Mouse (Mus musculus): ENCODE data around the gene Rapgef5. TPM values are rescaled to one million over a fixed set of nuclear protein-coding genes. Genes with fewer than 3 reads are reported as not detected.
A peak's percentile ranks its signal among the peaks of the same experiment; 100 is the strongest.
"Not testable (repeated sequence)": the region's sequence is repeated elsewhere in the genome, so short reads cannot be mapped to it uniquely, and the experiment has no call there.

Gene Rapgef5
- polyA plus RNA-seq, 1 experiment from 2014 or later: 31.7 TPM

DNA sequence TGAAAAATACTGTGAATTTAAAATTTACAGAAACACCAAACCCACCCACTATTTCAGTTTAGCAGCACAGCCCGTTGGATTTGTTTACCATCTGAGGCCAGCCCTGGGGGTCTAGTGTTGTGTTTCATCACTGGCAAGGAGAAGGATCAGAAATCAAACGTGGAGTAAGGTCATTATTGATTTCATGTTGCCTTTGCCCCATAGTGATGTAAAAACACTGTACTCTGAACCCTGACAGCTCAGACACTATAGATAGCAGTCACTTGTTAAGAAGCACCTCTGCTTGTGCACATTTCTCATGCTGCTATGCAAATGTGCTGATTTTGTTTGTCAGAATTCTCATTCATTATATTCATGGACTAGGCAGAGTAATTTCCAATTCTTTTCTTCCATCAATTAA, 265.1 kb downstream of the Rapgef5 start:
- Histone ChIP-seq H3K27ac (replicated peaks) (no peak overlapping the region), H3K27me3 (replicated peaks) (no peaks in the 10 kb centered on the region), H3K9me3 (replicated peaks) (no peaks in the 10 kb centered on the region), H3K9ac (replicated peaks) (no peak overlapping the region), H3K4me3 (replicated peaks) (no peak overlapping the region), H3K4me1 (0 out of 2 replicates have a peak, but pooled peaks cover 3% of the 10 kb centered on the region), H3K36me3 (no peaks in the 10 kb centered on the region), H3K4me2 (no peak overlapping the region)
- ATAC-seq (ENCODE audit: low FRiP score): no peak
- 34% methylated on average over 2 of the region's 2 CpGs for WGBS

DNA sequence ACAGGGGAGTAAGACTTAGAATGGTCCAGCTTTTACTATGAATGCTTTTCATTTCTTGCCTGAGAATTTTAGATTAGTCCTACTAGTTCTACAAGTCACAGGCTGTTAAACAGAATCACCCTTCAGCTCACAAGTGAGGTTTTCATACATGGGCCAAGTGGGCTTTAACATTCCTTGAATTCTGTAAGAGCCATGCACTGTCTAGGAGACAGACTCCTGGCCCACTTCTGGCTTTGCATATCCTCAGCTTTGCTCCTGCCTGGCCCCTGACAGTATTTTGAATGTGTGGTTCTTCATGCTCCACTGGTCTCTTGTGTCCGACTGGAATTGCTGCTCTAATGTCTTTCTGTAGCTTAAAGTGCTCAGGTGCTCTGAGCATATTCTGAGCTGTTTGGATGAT, 267.1 kb downstream of the Rapgef5 start:
- 27% methylated on average over 1 of the region's 1 CpGs for WGBS
- Histone ChIP-seq H3K27ac (replicated peaks) (no peak overlapping the region), H3K9me3 (replicated peaks) (no peaks in the 10 kb centered on the region), H3K9ac (replicated peaks) (no peak overlapping the region), H3K4me1 (peaks cover 3% of the 10 kb centered on the region; the same call in 1 of the 2 replicates), H3K27me3 (replicated peaks) (0 out of 2 replicates have a peak, but pooled peaks cover 7% of the 10 kb centered on the region), H3K36me3 (no peaks in the 10 kb centered on the region), H3K4me2 (no peak overlapping the region), H3K4me3 (replicated peaks) (no peak overlapping the region)
- no peak; the same call in 1 of the 2 replicates for ATAC-seq (ENCODE audit: low FRiP score)

DNA sequence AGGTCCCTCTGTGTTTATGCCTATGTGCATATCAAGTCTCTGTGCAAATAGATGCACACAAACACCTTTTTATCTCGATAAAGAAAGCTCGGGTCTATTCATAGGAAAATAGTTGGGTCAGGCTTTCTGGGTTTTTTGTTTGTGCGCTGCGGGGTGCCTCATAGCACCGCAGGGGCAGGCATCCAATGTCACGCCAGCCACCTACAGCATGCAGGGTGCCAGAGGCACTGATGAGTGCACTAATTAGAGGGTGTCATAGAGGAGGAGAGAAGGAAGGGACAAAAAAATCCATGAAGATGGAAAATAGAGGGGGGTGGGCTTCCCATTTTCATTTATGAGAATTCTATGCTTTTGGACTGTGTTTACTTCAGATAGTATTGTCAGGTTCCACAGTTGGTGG, 270.3 kb downstream of the Rapgef5 start:
- no peak overlapping the region for H3K27ac ChIP-seq (replicated peaks)
- H3K9ac ChIP-seq (replicated peaks): no peak overlapping the region
- peaks cover 10% of the 10 kb centered on the region for H3K4me1 ChIP-seq
- no peak overlapping the region for H3K4me2 ChIP-seq
- peaks cover 12% of the 10 kb centered on the region; the same call in 1 of the 2 replicates for H3K27me3 ChIP-seq (replicated peaks)
- H3K36me3 ChIP-seq: no peaks in the 10 kb centered on the region
- no peaks in the 10 kb centered on the region for H3K9me3 ChIP-seq (replicated peaks)
- no peak for ATAC-seq (ENCODE audit: low FRiP score)
- WGBS: 28% methylated on average over 6 of the region's 6 CpGs
- no peak overlapping the region for H3K4me3 ChIP-seq (replicated peaks)

DNA sequence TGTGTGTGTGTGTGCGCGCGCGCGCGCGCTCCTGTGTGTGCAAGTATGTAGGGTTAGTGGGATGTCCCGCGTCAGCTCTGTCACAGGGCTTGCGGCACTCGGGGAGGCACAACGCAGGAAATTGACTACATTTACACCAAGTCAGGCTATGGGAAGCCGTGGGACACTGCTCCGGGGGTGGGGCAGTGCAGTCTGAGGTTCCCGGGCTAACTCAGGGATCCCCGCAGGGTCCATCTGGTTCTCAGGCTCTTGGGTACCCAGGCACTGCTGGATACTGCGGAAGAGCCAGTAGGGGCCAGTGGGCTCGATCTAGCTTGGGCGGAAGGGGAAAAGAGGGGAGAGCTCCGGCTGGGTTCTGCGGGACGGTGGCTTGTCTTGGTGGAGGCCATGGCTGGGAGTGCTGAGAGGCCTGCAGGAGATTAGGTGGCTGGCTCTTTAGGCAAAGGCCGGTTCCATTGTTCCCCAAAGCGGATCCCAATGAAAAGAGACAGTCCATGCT, 272.3 kb downstream of the Rapgef5 start:
- 15% methylated on average over 24 of the region's 24 CpGs for WGBS
- no peak overlapping the region; the same call in 1 of the 2 replicates for H3K9ac ChIP-seq (replicated peaks)
- H3K36me3 ChIP-seq: no peaks in the 10 kb centered on the region
- peaks cover 13% of the 10 kb centered on the region; the same call in 1 of the 2 replicates for H3K27me3 ChIP-seq (replicated peaks)
- ATAC-seq (ENCODE audit: low FRiP score): no peak
- peaks cover 9% of the 10 kb centered on the region for H3K4me1 ChIP-seq
- no peak overlapping the region for H3K27ac ChIP-seq (replicated peaks)
- H3K9me3 ChIP-seq (replicated peaks): no peaks in the 10 kb centered on the region
- H3K4me2 ChIP-seq: peak overlapping the region; percentile 59
- no peak overlapping the region; the same call in 1 of the 2 replicates for H3K4me3 ChIP-seq (replicated peaks)

DNA sequence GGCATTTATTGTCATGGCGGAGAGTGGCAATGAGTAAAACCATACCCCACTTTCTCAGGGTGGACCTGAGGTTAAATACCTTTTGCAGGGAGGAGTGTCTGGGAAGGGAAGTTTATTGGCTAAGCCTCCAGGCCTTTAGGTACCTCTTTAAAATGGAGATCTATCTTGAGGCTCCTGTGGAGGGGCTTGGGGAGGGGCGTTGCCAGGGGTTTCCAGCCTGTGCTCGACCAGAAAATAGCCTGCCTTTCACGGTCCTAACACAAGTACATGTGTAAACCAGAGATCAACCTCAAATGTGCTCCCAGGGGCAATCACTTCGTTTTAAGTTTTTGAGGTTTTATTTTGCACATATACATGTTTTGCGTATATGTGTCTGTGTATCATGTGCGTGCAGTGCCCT, 272.7 kb downstream of the Rapgef5 start:
- no peak overlapping the region for H3K4me3 ChIP-seq (replicated peaks)
- ATAC-seq (ENCODE audit: low FRiP score): no peak
- no peaks in the 10 kb centered on the region for H3K9me3 ChIP-seq (replicated peaks)
- H3K4me1 ChIP-seq: peaks cover 7% of the 10 kb centered on the region
- no peak overlapping the region for H3K9ac ChIP-seq (replicated peaks)
- WGBS: 19% methylated on average over 7 of the region's 7 CpGs
- H3K36me3 ChIP-seq: no peaks in the 10 kb centered on the region
- peaks cover 13% of the 10 kb centered on the region; the same call in 1 of the 2 replicates for H3K27me3 ChIP-seq (replicated peaks)
- H3K27ac ChIP-seq (replicated peaks): no peak overlapping the region
- peak overlapping the region; percentile 59; the same call in 1 of the 2 replicates for H3K4me2 ChIP-seq

DNA sequence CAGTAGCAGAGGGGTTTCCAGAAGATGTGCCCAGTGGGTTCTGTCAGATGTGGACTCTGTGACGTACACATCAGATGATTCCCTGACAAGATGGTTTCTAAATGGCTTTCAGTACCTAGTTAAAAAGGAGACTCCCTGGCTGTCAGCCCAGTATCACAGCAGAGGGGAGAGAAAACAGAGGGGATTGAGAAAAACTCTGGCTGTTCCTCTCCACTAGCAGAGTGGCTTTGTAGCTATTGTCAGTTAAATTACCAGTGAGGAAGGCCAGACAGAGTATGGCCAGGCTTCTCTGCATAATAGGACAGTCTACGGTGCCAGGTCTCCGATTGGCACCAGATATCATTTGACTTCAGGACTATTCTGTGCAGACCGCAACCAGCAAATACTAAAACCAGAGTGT, 279.0 kb downstream of the Rapgef5 start:
- Histone ChIP-seq H3K4me2 (no peak overlapping the region), H3K4me1 (no peaks in the 10 kb centered on the region), H3K9me3 (replicated peaks) (no peaks in the 10 kb centered on the region), H3K27me3 (replicated peaks) (peaks cover 9% of the 10 kb centered on the region; the same call in 1 of the 2 replicates), H3K27ac (replicated peaks) (no peak overlapping the region), H3K36me3 (no peaks in the 10 kb centered on the region), H3K9ac (replicated peaks) (no peak overlapping the region), H3K4me3 (replicated peaks) (no peak overlapping the region)
- peak; percentile 35; the same call in 1 of the 2 replicates for ATAC-seq (ENCODE audit: low FRiP score)
- 54% methylated on average over 4 of the region's 4 CpGs for WGBS

DNA sequence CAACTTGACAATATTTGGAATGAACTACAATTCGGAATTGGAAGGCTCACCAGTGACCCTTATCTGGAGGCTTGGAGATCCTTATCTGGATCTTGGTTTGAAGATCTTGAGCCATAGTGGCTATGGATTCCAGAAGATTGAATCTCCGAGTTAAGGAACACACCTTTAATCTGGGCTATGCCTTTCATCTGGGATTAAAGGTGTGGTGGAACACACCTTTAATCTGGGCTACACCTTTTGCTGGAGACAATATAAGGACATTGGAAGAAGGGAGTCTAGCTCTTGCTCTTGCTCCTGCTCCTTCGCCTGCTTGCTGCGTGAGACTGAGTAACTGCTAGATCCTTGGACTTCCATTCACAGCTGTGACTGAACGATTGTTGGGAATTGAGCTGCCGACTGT, 287.7 kb downstream of the Rapgef5 start, which contains the start of gene Cdca7l:
Gene Cdca7l, plus strand, starts transcription at position 301 of the 400 bp plus-strand sequence.
- H3K27me3 ChIP-seq (replicated peaks); ATAC-seq (ENCODE audit: low FRiP score); H3K36me3 ChIP-seq; H3K4me3 ChIP-seq (replicated peaks); H3K27ac ChIP-seq (replicated peaks); H3K4me2 ChIP-seq; H3K9me3 ChIP-seq (replicated peaks); H3K9ac ChIP-seq (replicated peaks): not testable (repeated sequence)
- peaks cover 33% of the 10 kb centered on the region for H3K4me1 ChIP-seq
- 83% methylated on average over 1 of the region's 6 CpGs for WGBS

DNA sequence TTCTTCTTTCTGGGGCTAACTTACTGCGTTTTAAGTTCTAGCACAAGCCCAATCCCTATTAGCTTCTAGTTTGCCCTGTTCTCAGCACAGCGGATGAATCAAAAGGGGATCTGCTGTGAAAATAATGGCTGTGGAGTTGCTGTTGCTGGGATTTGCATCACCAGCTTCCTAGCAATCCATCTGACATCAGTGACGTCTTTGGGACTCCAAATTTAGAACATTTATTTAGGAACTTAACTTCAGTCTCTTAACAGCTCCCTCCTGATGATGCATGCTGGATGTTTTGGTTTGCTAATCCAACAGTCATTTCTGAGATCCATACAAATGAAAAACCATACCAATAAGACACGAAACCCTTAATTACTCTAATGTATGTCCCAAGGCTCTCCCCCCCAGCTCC, 289.3 kb downstream of the Rapgef5 start:
- Histone ChIP-seq H3K27ac (replicated peaks) (no peak overlapping the region), H3K4me2 (peak overlapping the region; percentile 56), H3K9me3 (replicated peaks) (no peaks in the 10 kb centered on the region), H3K9ac (replicated peaks) (no peak overlapping the region), H3K4me3 (replicated peaks) (peak overlapping the region; percentile 22; the same call in 1 of the 2 replicates), H3K36me3 (no peaks in the 10 kb centered on the region), H3K27me3 (replicated peaks) (0 out of 2 replicates have a peak, but pooled peaks cover 4% of the 10 kb centered on the region), H3K4me1 (peaks cover 48% of the 10 kb centered on the region)
- 57% methylated on average over 4 of the region's 4 CpGs for WGBS
- ATAC-seq (ENCODE audit: low FRiP score): no peak

DNA sequence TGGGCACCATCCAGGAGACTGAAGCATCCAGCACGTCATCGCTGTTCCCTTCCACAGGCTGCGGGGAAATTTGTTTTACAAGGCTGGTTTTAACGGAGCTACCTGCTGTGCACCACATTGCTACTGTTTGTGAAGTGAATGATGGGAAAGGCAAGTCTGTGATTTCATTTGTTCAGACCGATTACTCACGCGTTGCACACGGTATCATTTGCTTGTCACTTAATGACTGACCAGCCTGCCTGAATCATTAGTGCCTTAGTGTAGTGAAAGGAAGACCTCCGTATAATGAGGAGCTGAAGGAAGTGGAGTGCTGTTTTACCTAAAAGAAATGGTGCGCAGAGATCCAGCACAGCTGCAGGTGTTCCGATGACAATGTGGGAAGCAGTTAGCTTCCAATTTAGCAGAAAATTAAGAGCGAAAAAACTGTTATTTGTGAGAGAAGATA, 289.8 kb downstream of the Rapgef5 start:
- Histone ChIP-seq H3K27ac (replicated peaks) (peak overlapping the region; percentile 33; the same call in 1 of the 2 replicates), H3K4me3 (replicated peaks) (peak overlapping the region; percentile 22), H3K9me3 (replicated peaks) (no peaks in the 10 kb centered on the region), H3K4me2 (peak overlapping the region; percentile 56), H3K36me3 (no peaks in the 10 kb centered on the region), H3K9ac (replicated peaks) (0 out of 2 replicates have a peak overlapping the region, but pooled peaks have one; percentile 20), H3K4me1 (peaks cover 50% of the 10 kb centered on the region), H3K27me3 (replicated peaks) (0 out of 2 replicates have a peak, but pooled peaks cover 4% of the 10 kb centered on the region)
- WGBS: 7% methylated on average over 12 of the region's 12 CpGs
- peak; percentile 49 for ATAC-seq (ENCODE audit: low FRiP score)

DNA sequence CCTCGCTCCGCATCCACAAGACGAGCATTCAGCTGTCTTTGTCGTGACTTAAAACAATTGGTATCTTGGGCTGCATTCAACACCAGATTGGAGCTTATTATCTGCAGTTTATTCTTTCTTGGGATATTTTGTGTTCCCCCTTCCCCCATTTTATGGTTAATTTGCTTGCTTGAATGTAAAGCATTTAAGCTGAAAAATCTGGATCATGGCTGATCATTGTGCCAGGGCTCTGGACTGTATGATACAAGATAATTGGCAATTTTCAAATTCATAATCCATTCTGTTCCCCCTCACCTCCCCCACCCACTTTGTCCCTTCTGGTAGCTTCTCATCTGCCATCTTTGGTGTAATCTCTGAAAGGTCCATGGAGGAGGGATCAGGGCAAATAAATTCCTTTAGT, 290.2 kb downstream of the Rapgef5 start:
- peak; percentile 9; the same call in 1 of the 2 replicates for ATAC-seq (ENCODE audit: low FRiP score)
- peaks cover 50% of the 10 kb centered on the region for H3K4me1 ChIP-seq
- H3K4me3 ChIP-seq (replicated peaks): peak overlapping the region; percentile 22
- peaks cover 4% of the 10 kb centered on the region; the same call in 1 of the 2 replicates for H3K27me3 ChIP-seq (replicated peaks)
- peak overlapping the region; percentile 33; the same call in 1 of the 2 replicates for H3K27ac ChIP-seq (replicated peaks)
- H3K9ac ChIP-seq (replicated peaks): 0 out of 2 replicates have a peak overlapping the region, but pooled peaks have one; percentile 20
- H3K4me2 ChIP-seq: peak overlapping the region; percentile 56
- WGBS: 18% methylated on average over 4 of the region's 4 CpGs
- H3K9me3 ChIP-seq (replicated peaks): no peaks in the 10 kb centered on the region
- H3K36me3 ChIP-seq: no peaks in the 10 kb centered on the region

DNA sequence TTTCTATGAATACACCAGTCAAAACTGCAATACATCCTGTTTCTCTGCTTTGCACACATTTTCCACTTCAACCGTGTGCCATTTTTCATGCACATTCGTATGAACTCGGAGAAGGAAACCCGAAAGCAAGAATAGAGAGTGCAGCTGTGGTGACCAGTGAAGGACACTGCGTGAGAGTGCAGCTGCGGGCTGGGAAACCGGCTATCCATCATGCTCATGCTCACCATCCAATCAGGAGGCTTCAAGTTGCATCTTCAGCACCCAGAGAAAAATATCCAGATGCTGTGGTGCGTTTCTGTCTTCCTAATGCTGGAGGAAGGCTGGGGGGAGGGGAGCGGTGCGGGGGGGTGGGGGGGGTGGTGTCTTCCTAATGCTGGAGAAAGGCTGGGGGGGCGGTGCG, 291.4 kb downstream of the Rapgef5 start:
- H3K27ac ChIP-seq (replicated peaks): no peak overlapping the region
- H3K4me1 ChIP-seq: peaks cover 50% of the 10 kb centered on the region
- 14% methylated on average over 10 of the region's 12 CpGs for WGBS
- ATAC-seq (ENCODE audit: low FRiP score): peak; percentile 26; the same call in 1 of the 2 replicates
- peaks cover 8% of the 10 kb centered on the region; the same call in 1 of the 2 replicates for H3K27me3 ChIP-seq (replicated peaks)
- H3K9me3 ChIP-seq (replicated peaks): no peaks in the 10 kb centered on the region
- no peak overlapping the region for H3K4me3 ChIP-seq (replicated peaks)
- H3K9ac ChIP-seq (replicated peaks): no peak overlapping the region
- peak overlapping the region; percentile 46 for H3K4me2 ChIP-seq
- no peaks in the 10 kb centered on the region for H3K36me3 ChIP-seq
